Mouse (Mus musculus) liver, adult 2 months (tissue): ENCODE data around the gene Hdhd5. TPM values are rescaled to one million over a fixed set of nuclear protein-coding genes. Genes with fewer than 3 reads are reported as not detected.
A peak's percentile ranks its signal among the peaks of the same experiment; 100 is the strongest.

Experiments
- DNase-seq: peaks from one replicate; pipeline ENCODE4 v3.0.0-alpha.2; 2011; ENCODE audit warnings: low read depth, low spot score; ENCODE audit errors: extremely low read depth
- H3K27ac ChIP-seq: fragments of 200-500 bp; replicated peaks from 2 replicates; pipeline ENCODE4 v1.5.1; 2012; ENCODE audit warnings: low read depth, mild to moderate bottlenecking, control low read depth, inconsistent platforms, low read length; ENCODE audit not compliant: insufficient read depth
- H3K27me3 ChIP-seq: fragments of 200-500 bp; 2 replicates; pipeline ENCODE4 v1.6.1; 2012; ENCODE audit warnings: mild to moderate bottlenecking, moderate library complexity, low read length, inconsistent platforms; ENCODE audit not compliant: control insufficient read depth, insufficient read depth
- H3K36me3 ChIP-seq: fragments of 200-500 bp; 2 replicates; pipeline ENCODE4 v1.6.1; 2012; ENCODE audit warnings: low read length, inconsistent platforms; ENCODE audit not compliant: control insufficient read depth, insufficient read depth
- H3K4me1 ChIP-seq: fragments of 200-500 bp; 2 replicates; pipeline ENCODE4 v1.6.1; 2011; ENCODE audit warnings: low read length; ENCODE audit not compliant: control insufficient read depth, insufficient read depth
- H3K4me3 ChIP-seq: fragments of 200-500 bp; 2 replicates; pipeline ENCODE4 v1.5.1; 2011; ENCODE audit warnings: low read depth, mild to moderate bottlenecking, control low read depth, low read length, moderate library complexity; ENCODE audit not compliant: insufficient read depth
- H3K79me2 ChIP-seq: fragments of 200-500 bp; 2 replicates; pipeline ENCODE4 v1.6.1; 2012; ENCODE audit warnings: inconsistent platforms, mild to moderate bottlenecking, low read length, moderate library complexity; ENCODE audit not compliant: control insufficient read depth, insufficient read depth
- H3K9ac ChIP-seq: fragments of 200-500 bp; 2 replicates; pipeline ENCODE4 v1.6.1; 2012; ENCODE audit warnings: low read depth, mild to moderate bottlenecking, control low read depth, inconsistent platforms, low read length
- CTCF ChIP-seq: fragments of 200-500 bp; IDR thresholded peaks from 2 replicates; pipeline ENCODE4 v1.5.1; 2011; ENCODE audit warnings: low read depth, low read length, control low read depth
- POLR2A ChIP-seq: fragments of 200-500 bp; IDR thresholded peaks from 2 replicates; pipeline ENCODE4 v1.6.1; 2011; ENCODE audit warnings: low read length, control low read depth; ENCODE audit not compliant: insufficient read depth; ENCODE audit errors: extremely low read depth
- WGBS: fragments of 180-500 bp; shearing (Covaris S2); methylation state at CpG from one replicate; pipeline ENCODE4 v1.1.7; 2018; 5-methylcytosine and 5-hydroxymethylcytosine counted together
- polyA plus RNA-seq: library from polyadenylated mRNA; depleted of rRNA; stranded (reverse); fragments of >200 nt; gene quantifications from 2 replicates; pipeline ENCODE4 v1.2.3, GENCODE M21; 2012; rRNA removed
- total RNA-seq: library from RNA; depleted of rRNA; stranded (reverse); fragments of >200 nt; gene quantifications from 2 replicates; pipeline ENCODE4 v1.2.3, GENCODE M21; 2014; rRNA removed

Hdhd5 gene
- total and polyA plus RNA-seq, 2 experiments, result 21.1 to 32.6 TPM

- Histone ChIP-seq H3K79me2 (peaks cover 18% of the 10 kb centered on the region), H3K36me3 (no peaks in the 10 kb centered on the region), H3K4me3 (no peak overlapping the region), H3K9ac (no peak overlapping the region), H3K4me1 (peaks cover 12% of the 10 kb centered on the region), H3K27me3 (no peaks in the 10 kb centered on the region), H3K27ac (no peak overlapping the region)
- no peak for TF ChIP-seq POLR2A
- no peak for TF ChIP-seq CTCF
- 86% methylated on average over 4 of the region's 4 CpGs for WGBS
- no peak for DNase-seq
These were observed 65.7 kb downstream of the Hdhd5 start for GRCm38 (mm10) chr6:120465393-120465792.

GRCm38 (mm10) chr6:120464406-120464939, 66.6 kb downstream of the Hdhd5 start:
- H3K4me1 ChIP-seq, result peaks cover 8% of the 10 kb centered on the region
- peaks cover 18% of the 10 kb centered on the region for H3K79me2 ChIP-seq
- WGBS, result 45% methylated on average over 9 of the region's 9 CpGs
- TF ChIP-seq POLR2A (no peak), CTCF (no peak)
- no peaks in the 10 kb centered on the region for H3K36me3 ChIP-seq
- DNase-seq, result no peak
- no peak overlapping the region for H3K9ac ChIP-seq
- H3K4me3 ChIP-seq, result no peak overlapping the region
- no peak overlapping the region for H3K27ac ChIP-seq
- no peaks in the 10 kb centered on the region for H3K27me3 ChIP-seq

GRCm38 (mm10) chr6:120463884-120464283, 67.2 kb downstream of the Hdhd5 start:
- WGBS, result 2% methylated on average over 11 of the region's 11 CpGs
- Histone ChIP-seq H3K4me3 (peak overlapping the region; percentile 87), H3K36me3 (no peaks in the 10 kb centered on the region), H3K27ac (no peak overlapping the region; the same call in 1 of the 2 replicates), H3K79me2 (peaks cover 18% of the 10 kb centered on the region), H3K27me3 (no peaks in the 10 kb centered on the region), H3K4me1 (peaks cover 8% of the 10 kb centered on the region), H3K9ac (peak overlapping the region; percentile 89)
- DNase-seq, result peak; percentile 61
- TF ChIP-seq CTCF (no peak), POLR2A (no peak)

DNA sequence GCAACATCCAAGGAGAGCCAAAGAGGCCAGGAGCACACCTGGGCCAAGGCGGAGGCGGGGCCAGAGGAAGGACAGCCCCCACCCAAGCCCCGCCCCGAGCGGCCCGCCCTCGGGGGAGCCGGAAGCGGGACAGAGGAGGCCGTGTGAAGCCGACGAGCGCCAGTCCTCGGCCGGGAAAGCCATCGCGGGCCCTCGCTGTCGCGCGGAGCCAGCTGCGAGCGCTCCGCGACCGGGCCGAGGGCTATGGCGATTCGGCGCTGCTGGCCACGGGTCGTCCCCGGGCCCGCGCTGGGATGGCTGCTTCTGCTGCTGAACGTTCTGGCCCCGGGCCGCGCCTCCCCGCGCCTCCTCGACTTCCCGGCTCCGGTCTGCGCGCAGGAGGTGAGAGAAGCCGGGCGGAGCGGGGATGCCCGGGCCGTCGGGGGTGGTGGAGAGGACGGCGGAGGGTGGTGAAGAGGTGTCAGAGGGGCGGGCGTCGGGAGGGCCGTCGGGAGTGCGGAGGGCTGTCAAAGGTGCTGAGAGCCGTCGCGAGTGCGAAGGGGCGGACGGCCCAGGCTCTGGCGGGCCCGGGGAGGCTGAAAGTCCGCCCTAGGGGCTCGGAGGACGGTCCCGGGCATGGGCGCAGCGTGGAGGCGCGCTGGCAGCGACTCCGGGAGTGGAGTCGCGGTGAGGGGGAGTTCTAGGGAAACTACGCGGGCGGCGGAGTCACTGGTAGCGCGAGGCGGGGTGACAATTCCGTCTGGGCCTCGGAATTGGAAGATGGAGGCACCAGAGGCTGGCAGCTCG, 67.8 kb downstream of the Hdhd5 start, which contains the start of gene Il17ra:
Gene Il17ra (plus strand): TSS at position 162 of the 786 bp plus-strand sequence.
- TF ChIP-seq POLR2A, result peak; percentile 67; the same call in 1 of the 2 replicates
- TF ChIP-seq CTCF, result no peak
- Histone ChIP-seq H3K36me3 (no peaks in the 10 kb centered on the region), H3K79me2 (peaks cover 18% of the 10 kb centered on the region), H3K9ac (peak within 1 kb of the TSS; percentile 89), H3K27me3 (no peaks in the 10 kb centered on the region), H3K27ac (peak within 1 kb of the TSS; percentile 38), H3K4me3 (peak within 1 kb of the TSS; percentile 87), H3K4me1 (peaks cover 8% of the 10 kb centered on the region)
- WGBS, result under 1% methylated on average over 89 of the region's 90 CpGs
- peak; percentile 56 for DNase-seq

- H3K27ac ChIP-seq, result no peak overlapping the region
- peaks cover 8% of the 10 kb centered on the region for H3K4me1 ChIP-seq
- H3K27me3 ChIP-seq, result no peaks in the 10 kb centered on the region
- peaks cover 17% of the 10 kb centered on the region for H3K79me2 ChIP-seq
- no peak for DNase-seq
- H3K36me3 ChIP-seq, result no peaks in the 10 kb centered on the region
- H3K9ac ChIP-seq, result no peak overlapping the region
- TF ChIP-seq POLR2A (no peak), CTCF (no peak)
- H3K4me3 ChIP-seq, result no peak overlapping the region
- 74% methylated on average over 6 of the region's 6 CpGs for WGBS
These were observed 68.9 kb downstream of the Hdhd5 start for GRCm38 (mm10) chr6:120462251-120462650.

DNA sequence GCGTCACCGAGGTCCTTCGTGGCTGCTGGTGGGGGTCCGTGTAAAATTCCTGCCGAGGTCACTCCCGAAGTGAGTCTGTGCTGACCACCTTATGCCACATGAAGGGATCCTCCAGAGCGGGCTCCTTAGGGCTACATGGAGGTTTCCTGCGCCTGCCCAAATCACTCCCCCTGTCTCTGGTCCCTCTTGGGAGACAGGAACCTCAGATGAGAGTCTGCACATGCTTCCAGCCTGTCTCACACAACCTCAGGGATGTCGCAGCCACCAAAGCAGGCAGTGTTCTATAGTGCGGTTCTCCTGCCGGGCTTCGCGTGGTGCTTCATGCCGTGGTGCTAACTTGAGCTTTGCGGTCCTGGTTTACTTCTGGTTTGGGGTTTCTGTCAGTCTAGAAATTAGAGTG, 69.9 kb downstream of the Hdhd5 start:
- Histone ChIP-seq H3K27ac (no peak overlapping the region), H3K4me3 (no peak overlapping the region), H3K36me3 (no peaks in the 10 kb centered on the region), H3K79me2 (peaks cover 7% of the 10 kb centered on the region), H3K4me1 (peaks cover 8% of the 10 kb centered on the region), H3K9ac (no peak overlapping the region), H3K27me3 (no peaks in the 10 kb centered on the region)
- 75% methylated on average over 15 of the region's 15 CpGs for WGBS
- TF ChIP-seq CTCF (no peak), POLR2A (no peak)
- DNase-seq, result no peak

Other genes with a start within 250 kb of the Hdhd5 start
- not detected in 2 replicates for gene D330020A13Rik, start 237.0 kb downstream of the Hdhd5 start, total RNA-seq
- not detected in 2 replicates for gene D330020A13Rik, start 237.0 kb downstream of the Hdhd5 start, polyA plus RNA-seq
- 1.1 and 1.2 TPM in 2 replicates for gene B4galnt3, start 236.8 kb downstream of the Hdhd5 start, total RNA-seq
- gene B4galnt3, start 236.8 kb downstream of the Hdhd5 start, polyA plus RNA-seq, result 1.2 and 1.5 TPM in 2 replicates
- gene Kdm5a, start 167.2 kb downstream of the Hdhd5 start, total RNA-seq, result 20.8 and 24.2 TPM in 2 replicates
- 1.7 and 2.2 TPM in 2 replicates for gene Kdm5a, start 167.2 kb downstream of the Hdhd5 start, polyA plus RNA-seq
- gene Ccdc77, start 166.9 kb downstream of the Hdhd5 start, total RNA-seq, result 4.5 and 5.0 TPM in 2 replicates
- 1.0 and 1.5 TPM in 2 replicates for gene Ccdc77, start 166.9 kb downstream of the Hdhd5 start, polyA plus RNA-seq
- gene Il17ra, start 68.1 kb downstream of the Hdhd5 start, total RNA-seq, result 3.6 and 6.5 TPM in 2 replicates
- 13.2 and 20.7 TPM in 2 replicates for gene Il17ra, start 68.1 kb downstream of the Hdhd5 start, polyA plus RNA-seq
- under 0.01 TPM in 1 of 2 replicates, not detected in the other for gene Tmem121b, start 37.5 kb downstream of the Hdhd5 start, total RNA-seq
- not detected in 2 replicates for gene Tmem121b, start 37.5 kb downstream of the Hdhd5 start, polyA plus RNA-seq
- gene Cecr2, start 135.1 kb upstream of the Hdhd5 start, total RNA-seq, result 9.3 and 12.3 TPM in 2 replicates
- 4.3 and 5.1 TPM in 2 replicates for gene Cecr2, start 135.1 kb upstream of the Hdhd5 start, polyA plus RNA-seq
- gene Slc25a18, start 242.3 kb upstream of the Hdhd5 start, total RNA-seq, result not detected in 2 replicates
- gene Slc25a18, start 242.3 kb upstream of the Hdhd5 start, polyA plus RNA-seq, result not detected in 2 replicates